Mouse (Mus musculus) stomach, embryonic 16.5 days (tissue): Measurements from ENCODE around the gene Bdp1. TPM values are rescaled to one million over a fixed set of nuclear protein-coding genes. Genes with fewer than 3 reads are reported as not detected.
"Not testable (repeated sequence)": the region's sequence is repeated elsewhere in the genome, so short reads cannot be mapped to it uniquely, and the experiment has no call there.

Experiments
- ATAC-seq: fragments of 200-750 bp; cut with Nextera tagmentation; 2 replicates; pipeline ENCODE4 v1.8.0; 2017; ENCODE audit warnings: moderate number of reproducible peaks, moderate TSS enrichment; ENCODE audit not compliant: insufficient read depth, low FRiP score
- H3K27ac ChIP-seq: fragments of 300-500 bp; sonication (generic); 2 replicates; pipeline ENCODE4 v1.5.1; 2014; ENCODE audit warnings: low read length
- H3K27me3 ChIP-seq: fragments of 300-500 bp; sonication (generic); 2 replicates; pipeline ENCODE4 v1.6.1; 2014; ENCODE audit warnings: low read length, control low read depth, mixed read lengths; ENCODE audit not compliant: control insufficient read depth, insufficient read depth
- H3K36me3 ChIP-seq: fragments of 300-500 bp; sonication (generic); 2 replicates; pipeline ENCODE4 v1.6.1; 2014; ENCODE audit warnings: low read length; ENCODE audit not compliant: control insufficient read depth, insufficient read depth
- H3K4me1 ChIP-seq: fragments of 300-500 bp; sonication (generic); 2 replicates; pipeline ENCODE4 v1.6.1; 2014; ENCODE audit warnings: low read length, control low read depth, mixed read lengths; ENCODE audit not compliant: control insufficient read depth, insufficient read depth
- H3K4me2 ChIP-seq: fragments of 300-500 bp; sonication (generic); 2 replicates; pipeline ENCODE4 v1.6.1; 2014; ENCODE audit warnings: low read depth, low read length, mixed read lengths
- H3K4me3 ChIP-seq: fragments of 300-500 bp; sonication (generic); replicated peaks from 2 replicates; pipeline ENCODE4 v1.5.1; 2014; ENCODE audit warnings: mild to moderate bottlenecking, low read length
- H3K9ac ChIP-seq: fragments of 300-500 bp; sonication (generic); 2 replicates; pipeline ENCODE4 v1.6.1; 2014; ENCODE audit warnings: low read length
- H3K9me3 ChIP-seq: fragments of 300-500 bp; sonication (generic); replicated peaks from 2 replicates; pipeline ENCODE4 v1.6.1; 2016; ENCODE audit warnings: low read length, control low read depth; ENCODE audit not compliant: control insufficient read depth
- WGBS: fragments of 180-500 bp; shearing (Covaris S2); extraction: QIAGEN DNeasy Blood & Tissue Kit; methylation state at CpG from one replicate; pipeline ENCODE4 v1.1.7; 2014; 5-methylcytosine and 5-hydroxymethylcytosine counted together
- polyA plus RNA-seq: library from polyadenylated mRNA; unstranded; fragments of >200 nt; fragmentation: Nextera tagmentation; extraction: Ambion mirVana; gene quantifications from 2 replicates; pipeline ENCODE4 v1.2.1, GENCODE M21; 2015

The Bdp1 gene
- polyA plus RNA-seq, 1 experiment from 2014 or later: 23.1 TPM

DNA sequence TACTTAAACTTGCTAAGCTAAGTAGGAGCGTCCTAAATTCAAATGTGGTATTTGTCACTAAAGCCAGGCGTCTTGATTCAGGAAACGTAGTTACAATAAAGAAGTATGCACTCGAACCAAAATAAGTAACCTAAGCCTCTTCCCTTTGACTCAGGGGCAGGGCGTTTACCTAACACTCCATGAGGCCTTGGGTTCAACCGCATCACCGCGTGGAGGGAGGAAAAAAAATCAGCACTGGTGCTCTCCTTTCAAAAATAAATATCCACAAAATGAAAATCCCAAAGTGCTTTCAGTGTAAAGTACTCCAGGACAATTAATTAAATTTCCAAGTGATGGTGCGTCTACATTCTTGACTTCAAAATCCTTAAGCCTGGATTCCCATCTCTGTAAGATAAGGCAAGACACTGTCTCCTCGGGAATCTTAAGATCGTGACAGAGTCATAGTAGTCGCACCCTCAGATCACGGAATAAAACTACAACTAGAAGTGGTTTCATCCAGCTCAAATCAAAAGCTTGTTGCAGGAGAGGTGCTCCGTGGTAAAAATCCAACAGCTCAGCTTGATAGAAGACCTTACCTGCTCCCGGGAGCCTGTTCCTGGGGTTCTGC lies 715 bp downstream of the Bdp1 start:
- H3K36me3 ChIP-seq: no peaks in the 10 kb centered on the region
- H3K9ac ChIP-seq: peak overlapping the region; percentile 92
- H3K27ac ChIP-seq: peak overlapping the region; percentile 80
- H3K4me3 ChIP-seq: peak overlapping the region; percentile 94
- WGBS: 3% methylated on average over 15 of the region's 15 CpGs
- no peaks in the 10 kb centered on the region for H3K9me3 ChIP-seq
- peak overlapping the region; percentile 71 for H3K4me2 ChIP-seq
- H3K4me1 ChIP-seq: peaks cover 11% of the 10 kb centered on the region
- no peaks in the 10 kb centered on the region for H3K27me3 ChIP-seq
- no peak for ATAC-seq

- no peak overlapping the region for H3K4me3 ChIP-seq
Measured at GRCm38 (mm10) chr13:100098808-100099207, 5.1 kb downstream of the Bdp1 start.

DNA sequence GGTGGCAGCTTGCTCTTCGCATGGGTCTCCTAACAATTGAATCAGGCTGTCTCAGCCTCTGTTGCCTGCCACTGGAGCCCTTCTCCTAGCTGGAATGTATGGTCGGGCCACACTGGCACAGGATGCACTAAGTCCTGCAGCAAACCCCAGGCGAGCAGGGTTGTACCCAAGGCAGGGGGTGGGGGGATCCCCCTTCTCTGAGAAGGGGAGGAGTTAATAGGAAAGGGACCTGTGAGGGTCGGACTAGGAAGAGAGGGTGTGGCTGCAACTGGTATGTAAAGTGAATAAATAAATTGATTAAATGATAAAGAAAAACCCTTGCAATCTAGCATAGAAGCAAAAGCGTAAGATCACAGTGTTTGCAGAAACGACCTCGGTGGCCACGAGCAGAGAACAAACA lies 32.4 kb downstream of the Bdp1 start:
- Histone ChIP-seq H3K9ac (no peak overlapping the region), H3K4me1 (no peaks in the 10 kb centered on the region), H3K9me3 (no peaks in the 10 kb centered on the region), H3K27me3 (no peaks in the 10 kb centered on the region), H3K27ac (no peak overlapping the region), H3K4me2 (no peak overlapping the region), H3K36me3 (peaks cover 24% of the 10 kb centered on the region; the same call in 1 of the 2 replicates), H3K4me3 (no peak overlapping the region)
- ATAC-seq: no peak
- WGBS: 72% methylated on average over 8 of the region's 8 CpGs

More at GRCm38 (mm10) chr13:100098808-100099207, 5.1 kb downstream of the Bdp1 start:
- Histone ChIP-seq H3K36me3 (peaks cover 11% of the 10 kb centered on the region), H3K27ac (no peak overlapping the region), H3K4me2 (no peak overlapping the region), H3K27me3 (no peaks in the 10 kb centered on the region), H3K4me1 (peaks cover 11% of the 10 kb centered on the region), H3K9ac (no peak overlapping the region), H3K9me3 (no peaks in the 10 kb centered on the region)
- no peak for ATAC-seq
- 87% methylated on average over 6 of the region's 6 CpGs for WGBS

DNA sequence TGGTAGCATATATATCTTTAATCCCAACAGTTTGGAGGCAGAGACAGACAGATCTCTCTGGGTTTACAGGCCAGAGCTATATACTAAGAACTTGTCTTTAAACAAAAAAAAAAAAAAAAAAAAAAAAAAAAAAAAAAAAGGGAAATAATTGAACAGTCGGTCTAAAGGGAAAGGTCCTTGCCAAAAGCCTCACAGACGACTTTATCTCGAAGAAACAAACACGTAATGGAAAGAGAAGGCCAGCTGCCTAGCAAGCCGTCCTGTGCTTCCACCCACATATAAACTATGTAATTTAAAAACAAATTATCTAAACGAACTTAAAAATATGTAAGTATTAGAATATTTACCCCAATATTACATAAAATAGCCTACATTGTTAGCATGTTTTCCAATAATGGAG lies 36.0 kb downstream of the Bdp1 start:
- Histone ChIP-seq H3K9ac (no peak overlapping the region), H3K36me3 (peaks cover 25% of the 10 kb centered on the region), H3K4me3 (no peak overlapping the region), H3K27me3 (no peaks in the 10 kb centered on the region), H3K4me1 (no peaks in the 10 kb centered on the region), H3K27ac (no peak overlapping the region), H3K9me3 (no peaks in the 10 kb centered on the region), H3K4me2 (no peak overlapping the region)
- ATAC-seq: no peak
- 81% methylated on average over 6 of the region's 6 CpGs for WGBS

- Histone ChIP-seq H3K9me3 (no peaks in the 10 kb centered on the region), H3K27me3 (no peaks in the 10 kb centered on the region), H3K36me3 (peaks cover 18% of the 10 kb centered on the region), H3K4me3 (no peak overlapping the region), H3K27ac (no peak overlapping the region), H3K4me1 (no peaks in the 10 kb centered on the region), H3K9ac (no peak overlapping the region), H3K4me2 (no peak overlapping the region)
- 76% methylated on average over 3 of the region's 3 CpGs for WGBS
- ATAC-seq: no peak
Measured at GRCm38 (mm10) chr13:100063936-100064335, 39.9 kb downstream of the Bdp1 start.

GRCm38 (mm10) chr13:100057738-100058137 lies 46.1 kb downstream of the Bdp1 start:
- 91% methylated on average over 8 of the region's 8 CpGs for WGBS
- not testable (repeated sequence) for H3K27ac ChIP-seq, H3K4me3 ChIP-seq, H3K9ac ChIP-seq, H3K4me1 ChIP-seq, H3K4me2 ChIP-seq, H3K9me3 ChIP-seq, ATAC-seq, H3K27me3 ChIP-seq
- H3K36me3 ChIP-seq: peaks cover 19% of the 10 kb centered on the region; the same call in 1 of the 2 replicates

DNA sequence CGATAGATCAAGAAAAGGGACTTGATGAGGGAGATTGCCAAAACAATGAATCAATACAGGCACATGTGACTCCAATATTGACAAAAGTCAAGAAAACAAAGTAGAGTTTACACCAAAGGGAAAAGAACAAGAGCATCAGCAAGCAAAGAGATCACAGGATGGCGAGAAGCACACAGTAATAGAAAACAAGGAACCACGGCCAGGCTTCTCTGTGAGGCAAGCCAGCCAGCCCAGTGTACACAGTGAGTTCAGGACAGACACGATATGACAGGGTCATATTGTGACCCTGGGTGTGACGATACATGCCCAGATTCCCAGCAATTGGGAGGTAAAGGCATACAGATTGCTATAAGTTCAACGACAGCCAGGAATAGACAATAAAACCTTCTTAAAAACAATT lies 77.9 kb downstream of the Bdp1 start:
- H3K4me3 ChIP-seq: no peak overlapping the region
- no peak overlapping the region for H3K9ac ChIP-seq
- H3K27me3 ChIP-seq: no peaks in the 10 kb centered on the region
- H3K36me3 ChIP-seq: peaks cover 23% of the 10 kb centered on the region
- no peaks in the 10 kb centered on the region for H3K4me1 ChIP-seq
- no peak overlapping the region for H3K4me2 ChIP-seq
- WGBS: 71% methylated on average over 6 of the region's 6 CpGs
- ATAC-seq: no peak
- no peak overlapping the region for H3K27ac ChIP-seq
- no peaks in the 10 kb centered on the region for H3K9me3 ChIP-seq

- Histone ChIP-seq H3K4me1 (peaks cover 11% of the 10 kb centered on the region), H3K4me3 (no peak overlapping the region), H3K9ac (no peak overlapping the region), H3K27ac (no peak overlapping the region), H3K27me3 (no peaks in the 10 kb centered on the region), H3K4me2 (no peak overlapping the region), H3K36me3 (no peaks in the 10 kb centered on the region), H3K9me3 (no peaks in the 10 kb centered on the region)
- 85% methylated on average over 9 of the region's 9 CpGs for WGBS
- no peak for ATAC-seq
Measured at GRCm38 (mm10) chr13:100016891-100017290, 87.0 kb downstream of the Bdp1 start.

- ATAC-seq: no peak
- peak overlapping the region; percentile 28; the same call in 1 of the 2 replicates for H3K27ac ChIP-seq
- H3K4me3 ChIP-seq: peak overlapping the region; percentile 73
- H3K4me1 ChIP-seq: peaks cover 11% of the 10 kb centered on the region
- peak overlapping the region; percentile 65 for H3K4me2 ChIP-seq
- H3K27me3 ChIP-seq: no peaks in the 10 kb centered on the region
- 10% methylated on average over 8 of the region's 8 CpGs for WGBS
- peak overlapping the region; percentile 62 for H3K9ac ChIP-seq
- no peaks in the 10 kb centered on the region for H3K36me3 ChIP-seq
- no peaks in the 10 kb centered on the region for H3K9me3 ChIP-seq
Measured at GRCm38 (mm10) chr13:100015937-100016336, 87.9 kb downstream of the Bdp1 start.
